Mouse (Mus musculus) C2C12 (cell line): ENCODE measurements at regions not wholly inside any gene's neighbourhood (a gene's known extent, or its start where the extent isn't known, plus 50 kb on each side); places are given as distances from the start of the nearest gene placed in this dataset.

Source experiments
- CEBPB ChIP-seq: IDR thresholded peaks from one replicate; pipeline ENCODE4 v1.6.1; 2011; ENCODE audit warnings: low read depth, mild to moderate bottlenecking, control low read depth, moderate library complexity
- CTCF ChIP-seq: IDR thresholded peaks from one replicate; pipeline ENCODE4 v1.5.1; 2011; ENCODE audit not compliant: control insufficient read depth, insufficient read depth, insufficient read length
- MAX ChIP-seq: IDR thresholded peaks from one replicate; pipeline ENCODE4 v1.6.1; 2011; ENCODE audit warnings: mild to moderate bottlenecking, control low read depth

- TF ChIP-seq CTCF (no peak), CEBPB (no peak), MAX (no peak)
Observed at GRCm38 (mm10) chr10:43664844-43665243, 86.8 kb downstream of the Cd24a start.
